Mouse (Mus musculus) layer of hippocampus, postnatal 10 days (tissue): Measurements from ENCODE around the gene Brf1. TPM values are rescaled to one million over a fixed set of nuclear protein-coding genes. Genes with fewer than 3 reads are reported as not detected.
A peak's percentile ranks its signal among the peaks of the same experiment; 100 is the strongest.

Source experiments
- DNase-seq, 2 experiments: peaks; one replicate each; pipeline ENCODE4 v3.0.0; 2021; ENCODE audit warnings: low spot score in 2 of 2
- total RNA-seq, 2 experiments: library from RNA; stranded (reverse); gene quantifications; 2 replicates each; pipeline ENCODE4 v1.2.3; 2021

Gene Brf1
- total RNA-seq, 2 experiments from 2014 or later = 55.7 to 66.6 TPM

GRCm38 (mm10) chr12:113018763-113019162, 18.3 kb upstream of the Brf1 start:
- no peak for DNase-seq

DNA sequence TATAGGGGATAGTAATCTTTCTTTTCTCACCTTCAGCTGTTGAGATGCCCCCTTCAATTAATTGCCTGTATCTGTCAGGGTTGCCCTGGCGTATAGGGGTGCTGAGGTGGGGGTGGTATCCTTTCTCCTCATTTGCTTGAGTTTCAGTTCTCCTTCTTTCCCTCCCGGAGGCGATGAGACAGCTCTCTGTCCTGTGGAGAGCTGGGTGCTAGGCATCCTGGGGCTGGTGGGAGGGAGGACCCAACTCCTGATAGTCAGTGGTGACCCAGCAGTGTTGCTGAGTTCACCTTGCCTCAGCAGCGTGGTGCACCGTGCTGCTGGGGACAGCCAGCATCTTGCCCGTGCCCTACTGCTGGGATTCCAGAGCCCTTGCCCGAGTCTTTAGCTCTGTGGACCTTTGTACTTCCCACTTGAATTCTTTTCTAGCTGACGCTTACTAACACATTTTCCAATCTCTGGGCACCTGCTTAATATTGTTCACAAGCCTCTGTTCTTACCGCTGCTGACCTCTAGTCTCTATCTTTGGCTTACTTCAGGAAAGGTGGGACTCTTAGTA, 17.0 kb upstream of the Brf1 start:
- no peak for DNase-seq

GRCm38 (mm10) chr12:113016976-113017375, 16.5 kb upstream of the Brf1 start:
- DNase-seq = peak in 1 of 2 experiments; percentile 42

- no peak for DNase-seq
Measured at GRCm38 (mm10) chr12:113015956-113016355, 15.5 kb upstream of the Brf1 start.

DNA sequence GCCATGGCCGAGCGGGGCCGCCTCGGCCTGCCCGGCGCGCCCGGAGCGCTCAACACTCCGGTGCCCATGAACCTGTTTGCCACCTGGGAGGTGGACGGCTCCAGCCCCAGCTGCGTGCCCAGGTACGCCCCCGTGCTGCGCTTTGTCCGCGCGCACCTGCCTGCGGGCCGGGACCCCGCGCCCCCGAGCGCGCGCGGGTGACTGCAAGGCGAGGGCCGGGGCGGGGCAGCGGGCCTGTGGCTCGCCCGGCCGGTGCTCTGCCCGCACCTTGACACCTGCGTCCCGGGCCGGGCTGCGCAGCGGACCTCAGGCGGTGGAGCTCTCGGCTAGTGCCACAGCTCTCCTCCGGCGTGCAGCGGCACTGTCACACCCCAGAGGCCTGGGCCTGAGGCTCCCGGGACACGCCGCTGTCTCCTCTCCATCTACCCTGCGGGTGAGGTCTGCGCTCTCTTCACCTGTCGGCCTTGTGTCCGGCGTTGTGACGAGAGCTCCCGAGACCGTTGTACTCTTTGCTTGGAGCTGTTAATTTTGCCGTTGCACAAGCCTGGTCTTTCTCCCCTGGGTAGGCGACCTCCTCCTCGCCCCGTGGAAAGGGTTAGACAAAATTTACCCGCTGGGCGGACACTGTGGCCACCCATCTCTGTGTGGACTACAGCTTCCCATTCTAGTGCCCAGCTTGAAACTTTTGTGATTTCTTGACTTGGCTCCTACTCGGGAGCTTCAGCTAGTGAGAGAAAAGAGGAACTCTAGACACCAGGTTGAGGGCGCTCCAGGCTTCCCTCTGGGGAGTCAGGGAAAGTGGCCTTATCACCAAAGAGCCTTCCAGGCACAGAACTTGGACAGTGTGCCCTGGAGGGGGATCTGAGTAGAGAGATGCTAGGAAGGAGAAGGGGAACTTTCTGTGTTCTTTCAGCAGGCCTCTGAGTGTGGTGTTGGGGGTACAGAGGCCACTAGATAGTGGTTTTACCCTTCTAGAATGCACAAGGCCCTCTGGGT, 14.4 kb upstream of the Brf1 start:
- DNase-seq = peak; percentile 36 to 56

DNA sequence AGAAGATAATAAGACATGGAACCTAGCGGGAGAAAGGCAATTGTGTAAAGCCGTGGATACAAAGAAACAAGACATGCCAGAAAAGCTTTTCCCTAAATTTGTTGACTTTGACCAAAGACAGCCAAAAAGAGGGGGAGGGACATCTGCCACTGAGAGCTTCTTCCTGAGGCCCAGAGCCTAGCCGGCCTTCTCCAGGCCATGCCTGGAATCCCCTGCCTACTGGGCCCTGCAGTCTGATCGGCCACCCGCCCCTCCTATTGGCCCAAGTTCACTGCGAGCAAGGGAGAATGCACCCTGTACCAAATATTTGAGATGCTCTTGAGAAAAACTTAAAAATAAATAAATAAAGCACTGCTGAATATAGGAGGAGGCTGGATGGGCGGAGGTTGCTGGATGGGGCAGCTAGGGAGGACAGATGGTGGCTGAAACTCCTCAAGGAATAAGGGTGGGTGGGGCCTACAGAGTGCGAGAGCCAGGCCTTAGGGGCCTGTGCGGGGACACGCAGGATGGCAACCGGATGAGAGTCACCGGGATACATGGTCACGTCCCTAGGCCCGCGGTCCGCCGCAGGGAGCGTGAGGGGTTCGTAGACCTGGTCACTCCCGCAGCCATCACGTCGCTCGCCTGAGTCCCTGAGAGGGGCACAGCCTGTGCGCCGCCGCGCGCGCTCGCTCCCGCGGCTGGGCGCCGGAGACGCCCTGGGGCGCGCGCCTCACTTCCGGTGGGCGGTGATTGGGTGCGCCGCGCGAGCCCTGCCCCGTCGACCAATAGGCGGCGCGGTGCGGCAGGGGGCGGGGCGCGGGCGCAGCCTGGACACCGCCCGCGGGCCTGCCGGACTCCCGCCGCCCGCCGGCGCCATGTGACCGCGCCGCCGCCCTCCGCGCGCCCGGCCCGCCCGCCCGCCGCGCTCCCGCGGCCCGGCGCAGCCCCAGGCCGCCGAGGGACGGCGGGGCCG, 13.4 kb upstream of the Brf1 start, which contains the start of gene Pacs2:
TSS of gene Pacs2 (plus strand) at position 905 of the 955 bp plus-strand sequence.
- DNase-seq = peak; percentile 87 to 95

DNA sequence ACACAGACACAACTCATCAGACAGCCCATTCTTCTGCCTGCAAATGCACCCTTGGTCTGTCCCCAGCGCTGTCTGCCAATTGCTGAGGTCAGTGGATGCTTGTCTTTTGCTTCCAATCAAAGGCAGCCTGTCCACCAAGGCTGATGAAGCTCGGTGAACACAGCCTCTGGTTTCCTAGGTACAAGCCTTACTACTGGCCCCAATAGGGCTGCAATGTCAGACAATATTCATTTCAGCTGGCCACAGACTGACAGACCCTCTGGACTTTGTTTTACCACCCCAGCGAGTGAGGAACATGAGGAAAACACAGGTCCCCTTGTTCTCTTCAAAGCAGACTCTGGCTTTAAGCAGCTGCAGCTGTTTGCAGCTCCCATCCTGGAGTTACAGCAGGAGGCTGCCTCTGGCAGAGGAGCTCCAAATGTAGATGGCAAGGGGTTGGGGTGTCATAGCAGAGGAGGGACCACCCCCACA, 12.6 kb upstream of the Brf1 start:
- peak; percentile 49 to 57 for DNase-seq

GRCm38 (mm10) chr12:113012443-113012842, 11.9 kb upstream of the Brf1 start:
- DNase-seq = no peak

DNA sequence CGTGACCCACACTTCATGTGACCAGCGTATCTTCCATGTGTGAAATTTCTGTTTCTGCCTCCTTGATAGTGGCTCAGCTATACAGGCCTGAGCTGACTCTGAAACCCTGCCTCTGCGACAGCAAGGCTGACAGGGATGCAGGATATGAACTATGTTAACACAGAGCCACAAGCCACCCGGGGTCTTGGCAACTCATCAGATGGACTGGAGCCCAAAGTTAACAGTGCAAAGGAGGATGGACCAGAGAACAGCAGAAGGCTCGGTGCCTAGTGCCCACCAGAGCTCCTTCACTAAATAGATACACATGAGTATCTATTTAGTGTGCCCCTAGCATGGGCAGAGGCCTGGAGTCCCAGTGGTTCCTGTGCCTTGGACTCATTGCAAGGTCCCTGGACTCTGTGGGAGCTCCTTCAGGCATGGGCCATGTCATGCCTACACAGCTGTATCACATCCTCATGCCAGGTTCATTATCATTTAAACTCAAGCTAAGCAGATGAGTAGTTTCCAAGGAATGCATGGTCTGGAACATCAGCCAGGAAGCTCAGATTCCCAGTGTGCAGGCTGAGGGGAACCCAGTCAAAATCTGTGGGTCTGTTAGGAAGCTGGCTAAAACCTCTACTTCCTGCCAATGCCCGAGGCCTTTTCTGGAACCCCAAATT, 11.3 kb upstream of the Brf1 start:
- no peak for DNase-seq

DNA sequence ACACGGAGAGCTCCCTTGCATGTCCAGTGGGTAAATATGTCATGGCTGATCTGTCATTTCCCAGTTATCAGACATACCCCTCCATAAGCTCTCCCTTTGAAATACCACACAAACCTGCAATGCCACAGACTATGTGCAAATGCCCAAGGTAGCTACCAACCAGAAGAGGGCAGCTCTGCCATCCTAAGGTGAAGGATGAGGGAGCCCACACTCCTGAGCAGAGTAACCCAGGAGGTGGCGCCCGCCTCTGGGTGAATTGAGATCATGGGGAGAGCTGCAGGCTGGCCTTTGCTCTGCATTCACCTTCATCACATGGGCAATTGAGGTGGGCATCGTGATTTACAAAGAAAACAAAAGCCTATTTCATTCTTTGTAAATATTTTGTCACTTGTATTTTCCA, 4.5 kb upstream of the Brf1 start:
- DNase-seq = peak; percentile 51 to 70

- no peak for DNase-seq
Measured at GRCm38 (mm10) chr12:113004011-113004410, 3.5 kb upstream of the Brf1 start.

GRCm38 (mm10) chr12:113002667-113003066, 2.2 kb upstream of the Brf1 start:
- DNase-seq = no peak

DNA sequence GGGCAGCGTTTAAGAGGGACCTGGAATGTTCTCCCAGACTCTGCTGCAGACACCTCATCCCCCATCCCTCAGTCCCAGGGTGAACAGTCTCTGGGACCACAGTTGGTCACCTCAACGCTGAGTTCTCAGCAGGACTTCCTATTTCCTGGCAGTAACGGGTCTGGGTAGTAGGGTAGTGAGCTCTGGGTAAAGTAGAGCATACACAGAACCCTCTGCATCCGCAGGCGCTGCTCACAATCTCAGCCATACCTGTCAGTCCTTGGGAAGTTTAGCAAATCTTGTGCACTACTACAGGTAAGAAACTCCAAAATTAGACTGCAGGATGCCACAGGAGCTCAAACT, 600 bp upstream of the Brf1 start:
- no peak for DNase-seq

- DNase-seq = no peak
Measured at GRCm38 (mm10) chr12:112999569-113000293, 773 bp downstream of the Brf1 start.

- no peak for DNase-seq
Measured at GRCm38 (mm10) chr12:112994153-112994552, 6.4 kb downstream of the Brf1 start.

GRCm38 (mm10) chr12:112991444-112991843, 9.1 kb downstream of the Brf1 start:
- no peak for DNase-seq

DNA sequence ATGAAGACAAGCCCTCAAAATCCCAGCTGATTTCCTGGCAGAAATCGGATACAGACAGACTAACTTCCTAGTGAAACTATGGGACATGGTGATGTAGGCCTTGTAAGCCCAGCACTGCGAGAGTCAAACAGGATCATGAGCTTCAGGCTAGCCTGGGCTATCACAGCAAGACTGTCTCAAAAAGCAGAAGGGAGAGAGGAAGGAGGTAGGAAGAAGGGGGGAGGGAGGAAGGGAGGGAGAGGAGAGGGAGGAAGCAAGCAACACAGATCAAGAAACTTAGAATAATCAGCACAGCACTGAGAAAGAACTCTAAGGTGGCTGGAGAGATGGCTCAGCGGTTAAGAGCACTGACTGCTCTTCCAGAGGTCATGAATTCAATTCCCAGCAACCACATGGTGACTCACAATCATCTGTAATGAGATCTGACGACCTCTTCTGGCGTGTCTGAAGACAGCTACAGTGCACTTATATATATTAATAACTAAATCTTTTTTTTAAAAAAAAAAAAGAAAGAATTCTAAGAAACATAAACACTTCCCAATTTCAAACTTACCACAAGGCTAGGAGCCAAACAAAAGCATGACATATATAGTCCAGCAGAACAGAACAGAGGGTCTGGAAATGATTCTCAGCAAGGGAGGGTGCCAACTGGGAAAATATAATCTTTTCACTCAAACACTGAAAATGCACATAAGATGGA, 9.6 kb downstream of the Brf1 start:
- no peak for DNase-seq

- DNase-seq = peak in 1 of 2 experiments; percentile 30
Measured at GRCm38 (mm10) chr12:112987877-112988276, 12.6 kb downstream of the Brf1 start.

GRCm38 (mm10) chr12:112985346-112985745, 15.2 kb downstream of the Brf1 start:
- DNase-seq = no peak
